Mouse (Mus musculus) T-helper 1 cell (primary cell): ENCODE results near the gene Dot1l.

ENCODE experiments used
- in situ Hi-C: fragments of 300-600 bp; cut with MboI, MseI; formaldehyde crosslinking; loops from one replicate; pipeline ENCODE4 v1.15.1; 2025; ENCODE audit warnings: high pct_unique_total_duplicates

Dot1l gene

DNA sequence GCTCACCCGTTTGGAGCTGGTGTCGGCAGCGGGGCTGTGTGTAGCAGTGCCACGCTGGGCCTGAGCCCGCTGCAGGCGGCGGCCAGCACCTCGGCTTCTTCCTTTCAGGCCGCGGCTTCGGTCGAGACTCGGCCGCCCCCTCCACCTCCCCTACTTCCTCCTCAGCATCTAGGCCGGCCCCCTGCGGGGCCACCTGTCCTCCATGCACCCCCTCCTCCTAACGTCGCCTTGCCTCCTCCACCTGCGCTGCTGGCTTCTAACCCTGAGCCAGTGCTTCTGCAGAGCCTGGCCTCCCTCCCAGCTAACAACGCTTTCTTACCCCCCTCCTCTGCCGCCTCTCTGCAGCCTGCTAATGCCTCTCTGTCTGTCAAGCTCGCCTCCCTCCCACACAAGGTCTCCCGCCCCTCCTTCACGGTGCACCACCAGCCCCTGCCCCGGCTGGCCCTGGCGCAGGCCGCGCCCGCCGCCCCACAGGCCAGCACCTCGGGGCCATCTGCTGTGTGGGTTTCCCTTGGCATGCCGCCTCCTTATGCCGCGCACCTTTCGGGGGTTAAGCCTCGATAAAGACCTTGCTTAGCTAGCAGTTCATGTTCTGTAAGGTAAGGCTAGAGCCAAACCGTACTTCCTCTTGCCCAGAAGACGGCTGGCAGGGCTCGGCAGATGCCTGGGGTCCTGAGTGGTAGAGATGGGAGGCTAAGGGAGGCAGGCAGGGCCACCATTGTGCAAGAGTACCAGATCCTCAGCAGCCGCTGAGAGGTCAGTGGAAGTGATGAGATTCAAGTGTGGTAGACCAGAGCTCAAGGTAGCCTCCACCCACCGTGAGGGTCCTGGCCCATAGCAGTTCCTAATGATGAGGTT, 37.4 kb downstream of the Dot1l start:
- in situ Hi-C loops, result no loop called here

DNA sequence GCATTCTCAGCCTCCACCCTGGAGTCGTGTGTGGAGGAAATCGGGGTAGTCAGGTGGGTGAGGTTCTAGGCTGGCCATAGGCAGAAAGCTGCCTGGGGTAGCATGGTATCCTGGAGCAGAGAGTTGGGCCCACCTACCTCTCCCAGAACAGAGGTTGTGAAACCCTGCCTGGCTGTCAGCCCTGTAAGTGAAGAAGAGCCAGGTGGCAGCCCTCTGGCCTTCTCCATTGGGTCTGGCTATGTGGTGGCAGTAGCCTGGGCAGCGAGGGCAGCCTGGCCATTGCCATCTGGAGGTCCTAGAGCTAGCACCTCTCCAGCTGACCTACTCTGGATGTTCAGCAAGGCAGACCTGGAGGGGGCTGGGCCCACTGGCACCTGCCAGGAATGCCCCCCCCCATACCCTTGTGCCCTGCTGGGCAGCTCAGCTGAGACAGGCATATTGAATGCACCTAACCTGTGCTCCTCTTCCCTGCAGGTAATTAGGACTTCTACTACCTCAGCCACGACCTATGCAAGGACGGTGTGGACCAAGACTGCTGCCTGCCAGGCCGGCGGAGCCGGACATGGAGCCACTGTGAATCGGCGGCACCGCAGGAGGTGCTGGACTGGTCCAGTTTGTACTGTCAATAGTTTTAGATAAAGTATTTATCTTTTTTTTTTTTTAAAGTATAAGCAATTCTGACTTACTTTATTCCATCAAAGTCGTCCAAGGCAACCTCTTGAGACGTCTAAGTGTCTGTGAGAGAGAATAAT, 38.2 kb downstream of the Dot1l start:
- in situ Hi-C loops, result no loop called here

DNA sequence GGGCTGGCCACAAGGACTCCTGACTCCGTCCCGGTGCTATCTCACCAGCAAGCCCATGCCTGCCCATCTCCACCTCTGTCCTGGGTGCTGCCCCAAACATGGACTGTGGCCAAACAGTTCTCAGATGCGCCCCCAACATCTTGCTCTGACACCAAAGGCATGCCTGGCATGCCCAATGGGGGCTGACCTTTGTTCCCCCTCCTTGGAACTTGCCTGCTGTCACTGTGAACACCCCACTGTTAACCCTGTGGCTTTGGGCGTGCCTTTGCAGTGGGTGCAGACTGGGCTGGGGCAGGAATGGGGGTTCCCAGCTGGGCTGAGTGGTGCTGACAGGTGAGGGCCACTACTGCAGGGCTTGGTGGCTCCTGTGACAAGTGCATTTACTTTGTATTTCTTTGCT, 38.8 kb downstream of the Dot1l start:
- in situ Hi-C loops, result no loop called here

DNA sequence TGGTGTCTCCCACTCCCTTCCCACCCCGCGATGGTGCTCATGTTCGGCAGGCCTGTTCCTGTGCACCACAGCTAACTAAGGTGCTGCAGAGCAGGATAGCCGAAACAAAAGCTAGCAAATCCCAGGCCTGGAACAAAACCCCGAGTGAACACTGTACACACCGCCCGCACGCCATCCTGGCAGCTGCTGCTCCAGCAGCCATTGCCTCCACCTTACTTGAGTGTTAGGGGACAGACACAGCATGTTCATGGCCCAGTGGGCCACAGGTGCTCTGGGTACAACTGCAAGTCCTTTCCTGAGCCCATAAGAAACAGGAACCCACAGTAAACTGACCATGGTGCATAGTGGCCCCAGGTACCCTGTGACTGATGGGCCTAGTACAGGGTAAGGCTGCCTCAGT, 39.7 kb downstream of the Dot1l start:
- in situ Hi-C loops, result no loop called here

DNA sequence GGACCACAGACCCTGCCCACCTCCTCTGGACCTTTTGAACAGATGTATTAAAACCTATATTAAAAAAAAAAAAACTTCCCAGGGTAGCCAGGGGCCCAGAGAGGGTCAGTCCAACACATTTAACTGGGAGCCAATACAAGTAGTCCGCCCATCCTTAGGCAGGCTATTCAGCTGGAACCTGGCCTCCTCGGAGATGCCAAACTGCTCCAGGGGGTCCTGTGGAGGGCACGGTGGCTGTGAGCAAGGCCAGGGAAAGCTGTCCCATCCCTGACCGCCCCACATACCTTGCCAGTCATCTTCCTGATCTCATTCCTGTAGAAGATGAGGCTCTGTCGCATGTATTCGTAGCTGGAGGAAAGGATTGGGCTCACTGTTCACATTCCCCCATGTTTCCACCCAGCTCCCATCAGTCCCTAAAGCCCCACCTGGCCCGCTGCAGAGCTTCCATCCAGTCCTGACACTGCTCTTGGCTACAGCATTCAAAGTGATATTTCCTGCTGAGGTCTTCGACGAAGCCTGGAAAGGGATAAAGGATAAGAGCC, 41.4 kb downstream of the Dot1l start:
- in situ Hi-C loops, result no loop called here

DNA sequence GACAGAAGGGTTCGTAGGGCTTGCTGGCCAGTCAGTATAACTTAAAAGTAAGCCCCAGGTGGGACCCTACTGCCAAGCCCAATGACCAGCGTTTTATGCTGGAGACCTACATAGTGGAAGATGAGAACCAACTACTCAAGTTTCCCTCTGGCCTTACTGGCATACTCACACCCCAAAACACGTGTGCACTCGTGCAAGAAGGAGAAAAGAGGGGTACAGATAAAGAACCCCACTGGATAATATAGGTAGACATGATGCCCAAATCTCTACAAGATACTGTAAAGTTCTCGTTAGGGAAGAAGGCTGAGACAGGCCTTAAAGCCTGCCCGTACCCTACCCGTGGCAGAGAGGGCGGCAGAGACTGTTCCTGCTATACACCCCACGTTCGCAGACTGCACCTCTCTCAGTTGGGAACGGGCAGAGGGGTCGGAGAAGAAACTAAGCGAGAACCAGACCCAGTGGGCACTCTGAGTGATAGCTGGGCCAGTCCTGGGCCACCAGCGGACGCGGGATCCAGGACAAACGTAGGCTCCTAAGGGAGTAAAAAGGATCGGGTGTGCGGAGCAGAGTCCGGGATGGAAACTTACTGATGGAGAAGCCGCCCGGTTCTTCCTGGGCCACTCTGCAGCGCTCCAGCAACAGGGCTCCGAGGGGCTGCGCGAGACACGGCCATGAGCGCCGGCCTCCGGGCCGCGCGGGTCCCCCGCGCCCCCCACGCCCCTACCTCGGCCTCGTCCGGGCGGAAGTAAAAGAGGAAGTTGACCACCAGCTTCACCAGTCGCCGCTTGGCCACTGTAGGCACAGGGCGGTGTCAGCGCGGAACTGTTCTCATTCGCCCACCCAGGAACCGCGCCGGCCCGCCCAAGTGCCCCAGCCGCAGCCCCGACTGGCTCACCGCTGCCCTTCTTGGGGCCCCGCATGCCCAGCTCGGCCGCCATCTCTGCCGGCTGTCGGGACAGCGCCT, 42.5 kb downstream of the Dot1l start:
- in situ Hi-C loops, result no loop called here

DNA sequence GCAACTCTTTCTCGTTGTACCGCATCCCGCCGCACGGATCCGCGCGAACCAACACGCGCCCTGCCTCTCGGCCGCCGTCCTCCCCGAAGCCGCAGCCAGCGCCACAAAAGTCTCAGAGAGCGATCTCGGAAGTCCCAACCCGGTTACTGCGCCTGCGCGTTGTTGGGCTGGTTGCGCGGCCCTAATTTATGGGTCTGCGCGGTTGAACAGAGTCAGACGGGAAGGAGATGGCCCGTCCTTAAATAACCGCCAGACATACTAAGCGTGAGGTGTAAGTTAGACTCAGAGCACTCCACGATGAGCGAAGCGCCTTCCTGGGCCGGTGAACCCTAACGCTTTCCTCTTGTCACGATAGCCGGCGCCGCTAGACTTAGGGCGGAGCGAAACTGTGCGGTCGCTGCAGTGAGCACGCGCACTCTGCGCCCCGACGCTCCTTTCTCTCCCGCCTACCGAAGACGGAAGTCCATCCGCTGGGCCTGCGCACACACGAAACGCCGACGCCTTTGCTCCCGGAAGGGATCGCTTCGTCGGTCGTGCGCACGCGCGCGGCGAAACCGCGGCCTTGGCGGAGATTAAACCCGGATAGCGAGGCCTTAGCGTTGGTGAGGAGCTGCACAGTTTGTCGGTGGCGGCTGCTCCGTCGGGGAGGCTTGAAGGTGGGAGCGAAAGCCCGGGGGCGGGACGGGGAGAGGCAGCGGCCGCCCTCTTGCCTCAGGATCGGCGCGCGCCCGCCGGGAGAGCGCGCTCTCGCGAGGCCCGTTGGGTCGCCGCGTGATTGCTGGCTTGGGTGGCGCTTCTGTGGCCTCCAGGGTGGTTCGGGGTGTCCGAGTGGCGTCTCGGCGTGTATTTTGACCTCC, 43.4 kb downstream of the Dot1l start, which contains the start of the genes Sf3a2 and Plekhj1:
Gene Sf3a2, plus strand, starts transcription at position 49 of the 857 bp plus-strand sequence.
Gene Plekhj1, minus strand, starts transcription at position 477 of the 857 bp plus-strand sequence.
- in situ Hi-C loops, result no loop called here

DNA sequence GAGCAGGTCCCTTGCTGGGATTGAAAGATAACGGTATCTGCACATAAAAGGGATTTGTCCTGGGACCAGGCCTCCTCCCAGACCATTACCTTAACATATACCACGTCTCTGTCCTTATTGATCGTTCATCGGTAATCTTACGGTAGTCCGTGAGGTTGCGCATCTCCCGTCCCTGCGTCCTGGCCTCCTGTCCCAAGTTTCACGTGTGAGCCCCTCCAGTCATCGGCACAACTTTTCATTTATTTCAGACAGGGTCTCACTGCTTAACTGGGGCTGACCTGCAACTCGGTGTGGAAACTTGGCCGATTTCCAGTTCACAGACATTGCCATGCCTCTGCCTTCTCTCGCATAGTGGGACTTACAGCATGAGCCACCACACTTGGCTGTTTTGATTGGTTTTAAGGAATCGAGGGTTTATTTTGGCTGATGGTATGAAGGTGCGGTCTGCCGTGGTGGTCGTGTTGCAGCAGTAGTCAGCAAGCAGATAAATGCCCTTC, 44.1 kb downstream of the Dot1l start:
- in situ Hi-C loops, result no loop called here

DNA sequence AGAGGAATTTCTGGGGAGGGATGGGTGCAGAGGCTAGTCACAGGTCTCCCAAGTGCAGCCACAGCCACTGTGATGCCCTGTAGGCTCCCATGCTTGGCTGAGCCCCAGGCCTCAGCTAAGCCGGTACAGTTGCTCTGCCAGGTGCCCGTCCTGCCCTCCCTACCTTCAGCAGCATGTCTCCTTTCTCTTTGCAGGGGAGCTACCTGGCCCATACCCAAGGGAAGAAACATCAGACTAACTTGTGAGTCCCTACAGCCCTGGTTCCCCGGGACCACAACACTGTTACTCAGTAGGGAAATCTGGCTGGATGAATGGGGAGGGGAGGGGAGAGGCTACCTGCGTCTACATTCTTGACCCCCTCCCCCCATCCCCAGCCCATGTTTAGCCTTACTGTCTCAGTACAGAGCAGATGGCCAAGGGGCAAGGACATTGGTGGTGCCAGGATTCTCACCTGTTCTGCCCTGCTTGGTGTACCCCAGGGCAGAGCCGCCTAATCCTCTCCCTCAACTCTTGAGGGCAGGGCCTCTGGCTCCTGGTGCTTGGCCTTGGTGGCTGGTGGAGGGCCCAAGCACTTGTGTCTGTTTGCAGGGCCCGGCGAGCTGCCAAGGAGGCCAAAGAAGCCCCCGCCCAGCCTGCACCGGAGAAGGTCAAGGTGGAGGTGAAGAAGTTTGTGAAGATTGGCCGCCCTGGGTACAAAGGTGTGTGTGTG, 47.4 kb downstream of the Dot1l start:
- in situ Hi-C loops, result no loop called here

DNA sequence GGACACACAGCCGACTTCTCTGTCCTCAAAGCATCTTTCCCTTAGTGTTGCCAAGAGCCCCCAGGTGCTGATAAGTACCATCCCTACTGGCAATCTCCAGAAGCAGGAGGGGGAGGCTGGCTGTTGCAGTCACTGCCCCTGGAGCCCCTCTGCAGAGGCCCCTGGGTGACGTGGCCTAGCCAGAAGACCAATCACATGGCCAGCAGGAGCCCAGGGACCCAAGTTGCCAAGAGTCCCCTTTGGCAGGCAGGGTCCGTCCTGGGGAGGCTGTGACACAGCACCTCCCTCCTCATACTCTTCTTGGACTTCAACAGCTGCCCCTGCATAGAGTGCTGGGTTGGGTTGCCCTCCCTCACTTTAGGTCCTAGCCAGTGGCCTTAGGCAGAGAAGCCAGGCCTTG, 48.0 kb downstream of the Dot1l start:
- in situ Hi-C loops, result no loop called here

DNA sequence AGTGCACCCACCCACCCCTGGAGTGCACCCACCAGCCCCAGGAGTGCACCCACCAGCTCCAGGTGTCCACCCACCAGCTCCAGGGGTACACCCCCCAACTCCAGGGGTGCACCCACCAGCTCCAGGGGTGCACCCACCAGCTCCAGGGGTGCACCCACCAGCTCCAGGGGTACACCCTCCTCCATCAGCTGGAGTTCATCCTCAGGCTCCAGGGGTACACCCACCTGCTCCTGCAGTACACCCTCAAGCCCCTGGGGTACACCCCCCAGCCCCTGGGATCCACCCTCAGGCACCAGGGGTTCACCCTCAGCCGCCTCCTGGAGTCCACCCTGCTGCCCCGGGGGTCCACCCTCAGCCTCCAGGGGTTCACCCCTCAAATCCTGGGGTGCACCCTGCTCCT, 49.3 kb downstream of the Dot1l start:
- in situ Hi-C loops, result no loop called here

DNA sequence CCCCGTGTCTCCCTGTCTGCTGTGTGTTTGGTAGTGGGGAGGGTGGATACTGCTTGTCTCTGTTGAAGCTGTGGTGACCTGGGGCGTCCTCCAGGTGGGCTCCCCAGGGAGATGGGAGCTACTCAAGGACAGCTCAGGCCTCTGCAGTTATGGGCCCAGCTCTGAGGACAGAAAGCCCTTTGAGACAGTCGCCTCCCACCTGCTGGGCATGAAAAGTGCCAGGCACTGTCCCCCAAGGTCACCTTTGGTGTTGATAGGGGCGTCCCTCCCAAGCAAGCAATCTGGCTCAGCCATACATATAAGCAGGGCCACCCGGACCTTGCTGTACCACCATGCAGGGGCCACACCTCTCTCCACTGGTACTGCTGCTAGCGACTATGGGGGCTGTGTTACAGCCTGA, 49.9 kb downstream of the Dot1l start, which contains the start of gene Amh:
Gene Amh, plus strand, starts transcription at position 328 of the 400 bp plus-strand sequence.
- in situ Hi-C loops, result no loop called here

DNA sequence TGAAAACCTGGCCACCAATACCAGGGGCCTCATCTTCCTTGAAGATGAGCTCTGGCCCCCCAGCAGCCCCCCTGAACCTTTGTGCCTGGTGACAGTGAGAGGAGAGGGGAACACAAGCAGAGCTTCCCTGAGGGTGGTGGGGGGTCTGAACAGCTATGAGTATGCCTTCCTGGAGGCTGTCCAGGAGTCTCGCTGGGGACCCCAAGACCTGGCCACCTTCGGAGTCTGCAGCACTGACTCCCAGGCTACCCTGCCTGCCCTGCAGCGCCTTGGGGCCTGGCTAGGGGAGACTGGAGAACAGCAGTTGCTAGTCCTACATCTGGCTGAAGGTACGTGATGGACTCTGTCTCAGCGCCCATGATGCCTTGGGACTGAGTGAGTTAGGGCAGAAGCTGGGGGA, 50.3 kb downstream of the Dot1l start:
- in situ Hi-C loops, result no loop called here

DNA sequence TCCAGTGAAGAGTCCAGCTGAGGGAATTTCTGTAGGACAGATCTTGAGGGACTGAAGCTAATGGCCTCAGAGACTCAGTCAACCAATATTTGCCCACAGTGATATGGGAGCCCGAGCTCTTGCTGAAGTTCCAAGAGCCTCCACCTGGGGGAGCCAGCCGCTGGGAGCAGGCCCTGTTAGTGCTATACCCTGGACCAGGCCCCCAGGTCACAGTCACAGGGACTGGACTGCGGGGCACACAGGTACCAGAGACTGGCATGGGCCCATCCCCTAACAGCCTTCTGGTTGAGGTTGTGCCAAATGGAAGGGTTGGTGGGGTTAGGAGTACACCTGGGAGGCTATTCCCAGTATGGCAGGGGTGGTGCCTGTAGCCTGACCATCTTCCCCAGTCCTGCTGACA, 50.9 kb downstream of the Dot1l start:
- in situ Hi-C loops, result no loop called here

DNA sequence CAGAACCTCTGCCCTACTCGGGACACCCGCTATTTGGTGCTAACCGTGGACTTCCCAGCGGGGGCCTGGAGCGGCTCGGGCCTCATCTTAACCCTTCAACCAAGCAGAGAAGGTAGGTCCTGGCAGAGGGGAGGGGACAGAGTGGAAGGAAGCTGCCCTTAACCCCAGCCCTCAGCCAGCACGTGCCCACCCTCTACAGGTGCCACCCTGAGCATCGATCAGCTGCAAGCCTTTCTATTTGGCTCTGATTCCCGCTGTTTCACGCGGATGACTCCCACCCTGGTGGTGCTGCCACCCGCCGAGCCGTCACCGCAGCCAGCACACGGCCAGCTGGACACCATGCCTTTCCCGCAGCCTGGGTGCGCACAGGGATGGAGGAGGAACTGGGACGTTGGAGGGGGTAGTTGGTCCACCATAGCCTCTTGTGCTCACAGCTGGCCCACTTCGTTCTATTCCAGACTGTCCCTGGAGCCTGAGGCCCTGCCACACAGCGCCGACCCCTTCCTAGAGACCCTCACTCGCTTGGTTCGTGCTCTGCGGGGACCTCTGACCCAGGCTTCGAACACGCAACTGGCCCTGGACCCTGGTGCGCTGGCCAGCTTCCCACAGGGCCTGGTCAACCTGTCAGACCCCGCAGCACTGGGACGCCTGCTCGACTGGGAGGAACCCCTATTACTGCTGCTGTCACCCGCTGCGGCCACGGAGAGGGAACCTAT, 51.5 kb downstream of the Dot1l start:
- in situ Hi-C loops, result no loop called here

DNA sequence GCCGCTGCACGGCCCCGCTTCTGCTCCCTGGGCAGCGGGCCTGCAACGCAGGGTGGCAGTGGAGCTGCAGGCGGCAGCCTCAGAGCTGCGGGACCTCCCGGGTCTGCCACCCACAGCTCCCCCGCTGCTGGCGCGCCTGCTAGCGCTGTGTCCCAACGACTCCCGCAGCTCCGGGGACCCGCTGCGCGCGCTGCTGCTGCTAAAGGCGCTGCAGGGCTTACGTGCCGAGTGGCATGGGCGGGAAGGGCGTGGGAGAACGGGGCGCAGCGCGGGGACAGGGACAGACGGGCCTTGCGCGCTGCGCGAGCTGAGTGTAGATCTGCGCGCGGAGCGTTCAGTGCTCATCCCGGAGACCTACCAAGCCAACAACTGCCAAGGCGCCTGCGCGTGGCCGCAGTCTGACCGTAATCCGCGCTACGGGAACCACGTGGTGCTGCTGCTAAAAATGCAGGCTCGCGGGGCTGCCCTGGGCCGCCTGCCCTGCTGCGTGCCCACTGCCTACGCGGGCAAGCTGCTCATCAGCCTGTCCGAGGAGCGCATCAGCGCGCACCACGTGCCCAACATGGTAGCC, 52.1 kb downstream of the Dot1l start:
- in situ Hi-C loops, result no loop called here

DNA sequence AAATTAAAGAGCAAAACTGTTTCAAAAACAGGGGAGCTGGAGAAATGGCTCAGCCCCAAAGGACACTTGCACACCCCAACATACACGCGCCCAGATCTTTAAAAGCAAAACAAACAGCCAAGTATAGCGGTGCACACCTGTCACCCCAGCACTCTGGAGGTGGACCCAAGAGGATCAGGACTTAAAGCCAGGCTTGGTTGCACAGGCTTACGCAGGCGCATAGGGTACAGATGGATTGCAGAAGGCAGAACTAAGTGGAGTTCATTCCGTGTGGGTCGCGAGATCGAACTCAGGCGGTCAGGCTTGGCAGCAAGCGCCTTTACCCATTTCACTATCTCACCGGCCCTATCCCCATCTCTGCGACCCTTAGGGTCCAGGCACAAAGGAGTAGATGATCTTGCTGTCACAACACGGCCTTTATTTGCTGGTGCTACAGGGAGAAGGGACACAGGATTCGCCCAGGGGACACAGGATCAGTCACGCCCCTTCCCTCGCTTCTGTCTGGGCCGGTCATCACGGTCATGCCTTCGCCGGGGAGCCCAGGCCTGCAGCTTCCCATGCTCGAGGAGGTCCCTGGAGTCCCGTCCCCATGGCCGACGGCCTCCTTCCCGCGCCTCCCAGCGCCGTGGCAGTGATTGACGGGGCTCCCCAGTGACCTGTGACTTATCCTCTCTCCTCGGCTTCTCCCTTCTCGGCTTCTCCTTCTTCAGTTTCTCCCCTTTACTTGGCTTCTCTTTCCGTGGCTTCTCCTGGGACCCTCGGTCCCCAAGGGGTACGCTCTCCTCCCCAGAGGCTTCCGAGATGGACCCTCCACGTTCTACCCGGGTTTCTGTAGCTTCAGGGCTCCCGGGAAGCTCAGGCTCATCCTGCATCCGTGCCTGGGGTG, 53.3 kb downstream of the Dot1l start:
- in situ Hi-C loops, result no loop called here
